Mouse (Mus musculus) ovary, postnatal 36 days (tissue): Measurements from ENCODE around the gene Khdc1b.
"Not testable (repeated sequence)": the region's sequence is repeated elsewhere in the genome, so short reads cannot be mapped to it uniquely, and the experiment has no call there.

Experiments
- DNase-seq: peaks from one replicate; pipeline ENCODE4 v3.0.0; 2022; ENCODE audit warnings: low spot score, mixed read lengths

Gene Khdc1b

GRCm38 (mm10) chr1:21383256-21383655, at the start of gene Khdc1b:
Khdc1b (plus strand) TSS chr1:21383556.
- no peak for DNase-seq

- DNase-seq = no peak
Measured at GRCm38 (mm10) chr1:21335836-21336235, 47.5 kb upstream of the Khdc1b start.

- no peak for DNase-seq
Measured at GRCm38 (mm10) chr1:21340745-21341144, 42.6 kb upstream of the Khdc1b start.

- DNase-seq = peak; percentile 16
Measured at GRCm38 (mm10) chr1:21344253-21344652, 39.1 kb upstream of the Khdc1b start.

- not testable (repeated sequence) for DNase-seq
Measured at GRCm38 (mm10) chr1:21344752-21345151, 38.6 kb upstream of the Khdc1b start.

GRCm38 (mm10) chr1:21349341-21349740, 34.0 kb upstream of the Khdc1b start, which contains the start of gene Khdc1a:
Khdc1a (plus strand) TSS chr1:21349641.
- DNase-seq = no peak

- not testable (repeated sequence) for DNase-seq
Measured at GRCm38 (mm10) chr1:21368031-21368430, 15.3 kb upstream of the Khdc1b start, which contains the start of gene Khdc1c. Khdc1c (plus strand) TSS chr1:21368331.

GRCm38 (mm10) chr1:21391138-21391671, 7.8 kb downstream of the Khdc1b start:
- no peak for DNase-seq

GRCm38 (mm10) chr1:21402804-21403203, 19.4 kb downstream of the Khdc1b start:
- no peak for DNase-seq

GRCm38 (mm10) chr1:21407266-21407665, 23.9 kb downstream of the Khdc1b start:
- no peak for DNase-seq

- peak; percentile 32 for DNase-seq
Measured at GRCm38 (mm10) chr1:21411331-21412196, 28.2 kb downstream of the Khdc1b start.

- DNase-seq = no peak
Measured at GRCm38 (mm10) chr1:21412197-21412555, 28.8 kb downstream of the Khdc1b start.

GRCm38 (mm10) chr1:21419370-21419769, 36.0 kb downstream of the Khdc1b start:
- no peak for DNase-seq

GRCm38 (mm10) chr1:21425654-21426053, 42.3 kb downstream of the Khdc1b start:
- no peak for DNase-seq

GRCm38 (mm10) chr1:21428079-21428478, 44.7 kb downstream of the Khdc1b start:
- DNase-seq = no peak

- no peak for DNase-seq
Measured at GRCm38 (mm10) chr1:21431666-21432065, 48.3 kb downstream of the Khdc1b start.

GRCm38 (mm10) chr1:21434853-21435252, 51.5 kb downstream of the Khdc1b start:
- DNase-seq = no peak
